Mouse (Mus musculus): Measurements from ENCODE around the gene Cldn10. TPM values are rescaled to one million over a fixed set of nuclear protein-coding genes. Genes with fewer than 3 reads are reported as not detected.

Gene Cldn10
- polyA plus RNA-seq, 1 experiment from 2014 or later: 12.2 TPM

DNA sequence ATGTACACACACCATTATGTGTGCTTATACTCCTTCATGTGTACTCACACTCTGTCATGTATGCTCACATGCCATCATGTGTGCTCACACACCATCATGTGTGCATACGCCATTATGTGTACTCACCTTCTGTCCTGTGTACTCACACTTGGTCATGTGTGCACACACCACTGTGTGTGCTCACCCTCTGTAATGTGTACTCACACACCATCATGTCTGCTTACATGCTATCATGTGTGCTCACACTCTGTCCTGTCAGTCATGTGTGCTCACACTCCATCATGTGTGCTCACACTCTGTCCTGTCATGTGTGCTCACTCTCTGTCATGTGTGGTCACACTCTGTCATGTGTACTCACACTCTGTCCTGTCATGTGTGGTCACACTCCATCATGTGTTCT is 52.3 kb downstream of the Cldn10 start:
- Histone ChIP-seq H3K36me3 (ENCODE audit: control insufficient read depth, insufficient read depth, low read length) (no peaks in the 10 kb centered on the region), H3K4me2 (replicated peaks; ENCODE audit: low read depth, low read length) (no peak overlapping the region), H3K9ac (ENCODE audit: low read depth, low read length) (no peak overlapping the region), H3K27me3 (ENCODE audit: control insufficient read depth, insufficient read depth, low read length) (no peaks in the 10 kb centered on the region), H3K27ac (ENCODE audit: low read depth, low read length) (no peak overlapping the region), H3K4me3 (ENCODE audit: low read length) (no peak overlapping the region), H3K9me3 (ENCODE audit: control insufficient read depth, low read length) (no peaks in the 10 kb centered on the region), H3K4me1 (ENCODE audit: control insufficient read depth, insufficient read depth, low read length) (no peaks in the 10 kb centered on the region)
- peak; percentile 8; the same call in 1 of the 2 replicates for ATAC-seq (ENCODE audit: low FRiP score, low TSS enrichment)
- WGBS: 100% methylated on average over 1 of the region's 1 CpGs

- H3K4me1 ChIP-seq (ENCODE audit: control insufficient read depth, insufficient read depth, low read length): no peaks in the 10 kb centered on the region
- WGBS: 86% methylated on average over 3 of the region's 3 CpGs
- H3K27ac ChIP-seq (ENCODE audit: low read depth, low read length): no peak overlapping the region
- H3K27me3 ChIP-seq (ENCODE audit: control insufficient read depth, insufficient read depth, low read length): no peaks in the 10 kb centered on the region
- no peak overlapping the region for H3K4me2 ChIP-seq (replicated peaks; ENCODE audit: low read depth, low read length)
- H3K4me3 ChIP-seq (ENCODE audit: low read length): no peak overlapping the region
- no peaks in the 10 kb centered on the region for H3K9me3 ChIP-seq (ENCODE audit: control insufficient read depth, low read length)
- H3K9ac ChIP-seq (ENCODE audit: low read depth, low read length): no peak overlapping the region
- no peak for ATAC-seq (ENCODE audit: low FRiP score, low TSS enrichment)
- H3K36me3 ChIP-seq (ENCODE audit: control insufficient read depth, insufficient read depth, low read length): no peaks in the 10 kb centered on the region
These were observed 54.6 kb downstream of the Cldn10 start for GRCm38 (mm10) chr14:118842353-118842752.

- H3K9ac ChIP-seq (ENCODE audit: low read depth, low read length): no peak overlapping the region
- H3K4me2 ChIP-seq (replicated peaks; ENCODE audit: low read depth, low read length): no peak overlapping the region
- H3K9me3 ChIP-seq (ENCODE audit: control insufficient read depth, low read length): no peaks in the 10 kb centered on the region
- H3K36me3 ChIP-seq (ENCODE audit: control insufficient read depth, insufficient read depth, low read length): no peaks in the 10 kb centered on the region
- no peak overlapping the region for H3K27ac ChIP-seq (ENCODE audit: low read depth, low read length)
- WGBS: 96% methylated on average over 10 of the region's 10 CpGs
- no peak overlapping the region for H3K4me3 ChIP-seq (ENCODE audit: low read length)
- H3K4me1 ChIP-seq (ENCODE audit: control insufficient read depth, insufficient read depth, low read length): no peaks in the 10 kb centered on the region
- no peaks in the 10 kb centered on the region for H3K27me3 ChIP-seq (ENCODE audit: control insufficient read depth, insufficient read depth, low read length)
- ATAC-seq (ENCODE audit: low FRiP score, low TSS enrichment): no peak
These were observed 59.1 kb downstream of the Cldn10 start for GRCm38 (mm10) chr14:118846834-118847233.

- Histone ChIP-seq H3K4me1 (ENCODE audit: control insufficient read depth, insufficient read depth, low read length) (no peaks in the 10 kb centered on the region), H3K4me3 (ENCODE audit: low read length) (no peak overlapping the region), H3K27ac (ENCODE audit: low read depth, low read length) (no peak overlapping the region), H3K9ac (ENCODE audit: low read depth, low read length) (no peak overlapping the region), H3K9me3 (ENCODE audit: control insufficient read depth, low read length) (no peaks in the 10 kb centered on the region), H3K36me3 (ENCODE audit: control insufficient read depth, insufficient read depth, low read length) (no peaks in the 10 kb centered on the region), H3K27me3 (ENCODE audit: control insufficient read depth, insufficient read depth, low read length) (no peaks in the 10 kb centered on the region), H3K4me2 (replicated peaks; ENCODE audit: low read depth, low read length) (no peak overlapping the region)
- ATAC-seq (ENCODE audit: low FRiP score, low TSS enrichment): no peak
- 75% methylated on average over 7 of the region's 7 CpGs for WGBS
These were observed 60.5 kb downstream of the Cldn10 start for GRCm38 (mm10) chr14:118848171-118848570.

DNA sequence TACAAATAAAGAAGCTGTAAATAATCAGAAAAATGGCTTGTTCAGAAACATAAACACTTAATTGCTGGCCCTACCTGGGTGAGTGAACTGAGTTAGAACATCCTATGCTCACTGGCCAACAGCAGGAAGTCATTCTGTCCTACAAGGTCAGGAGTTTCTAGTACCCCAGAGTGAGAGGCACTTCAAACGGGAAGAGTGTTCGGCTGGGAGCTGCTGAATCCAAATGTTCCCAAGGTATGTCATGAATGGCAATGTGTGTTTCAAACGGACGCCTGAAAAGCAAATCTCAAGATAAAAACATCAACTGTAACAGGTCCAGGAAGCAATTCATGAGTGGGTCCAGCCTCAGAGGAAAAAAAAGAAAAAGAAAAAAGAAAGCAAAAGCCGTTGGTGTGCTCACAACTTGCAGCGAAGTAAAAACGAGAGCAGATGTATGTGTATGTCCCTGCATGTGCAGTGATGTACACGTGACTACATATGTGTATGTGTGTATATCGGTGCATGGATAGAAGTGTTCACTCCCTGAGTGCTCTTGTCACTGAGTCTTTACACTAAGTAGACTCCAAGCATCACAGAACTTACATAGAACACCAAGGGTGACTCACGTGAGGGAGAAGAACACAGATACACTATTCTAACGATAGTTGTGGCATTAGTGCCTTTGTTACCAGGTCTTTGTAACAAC is 62.4 kb downstream of the Cldn10 start:
- 74% methylated on average over 11 of the region's 11 CpGs for WGBS
- H3K27me3 ChIP-seq (ENCODE audit: control insufficient read depth, insufficient read depth, low read length): 0 out of 2 replicates have a peak, but pooled peaks cover 2% of the 10 kb centered on the region
- no peak overlapping the region for H3K9ac ChIP-seq (ENCODE audit: low read depth, low read length)
- peaks cover 5% of the 10 kb centered on the region; the same call in 1 of the 2 replicates for H3K4me1 ChIP-seq (ENCODE audit: control insufficient read depth, insufficient read depth, low read length)
- ATAC-seq (ENCODE audit: low FRiP score, low TSS enrichment): no peak
- no peak overlapping the region for H3K4me3 ChIP-seq (ENCODE audit: low read length)
- no peaks in the 10 kb centered on the region for H3K9me3 ChIP-seq (ENCODE audit: control insufficient read depth, low read length)
- no peak overlapping the region for H3K27ac ChIP-seq (ENCODE audit: low read depth, low read length)
- H3K4me2 ChIP-seq (replicated peaks; ENCODE audit: low read depth, low read length): no peak overlapping the region
- no peaks in the 10 kb centered on the region for H3K36me3 ChIP-seq (ENCODE audit: control insufficient read depth, insufficient read depth, low read length)

DNA sequence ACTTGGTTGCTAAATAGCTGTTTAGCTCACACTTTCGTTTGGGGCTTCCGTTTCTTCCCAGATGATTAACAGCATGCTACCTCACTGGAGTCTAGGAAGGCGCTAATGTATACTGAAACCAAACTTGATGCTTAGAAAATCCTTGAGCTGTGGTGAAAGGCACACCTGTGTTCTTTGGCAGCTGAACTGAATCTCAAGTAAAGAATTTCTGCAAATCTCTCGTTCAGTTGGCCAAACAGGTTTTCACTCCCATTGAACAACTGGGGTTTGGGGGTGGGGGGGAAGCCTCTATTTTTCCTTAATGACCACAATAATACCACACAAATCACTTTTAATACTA is 63.0 kb downstream of the Cldn10 start:
- Histone ChIP-seq H3K4me3 (ENCODE audit: low read length) (no peak overlapping the region), H3K9me3 (ENCODE audit: control insufficient read depth, low read length) (no peaks in the 10 kb centered on the region), H3K4me2 (replicated peaks; ENCODE audit: low read depth, low read length) (no peak overlapping the region), H3K4me1 (ENCODE audit: control insufficient read depth, insufficient read depth, low read length) (peaks cover 9% of the 10 kb centered on the region; the same call in 1 of the 2 replicates), H3K27ac (ENCODE audit: low read depth, low read length) (no peak overlapping the region), H3K27me3 (ENCODE audit: control insufficient read depth, insufficient read depth, low read length) (0 out of 2 replicates have a peak, but pooled peaks cover 4% of the 10 kb centered on the region), H3K9ac (ENCODE audit: low read depth, low read length) (no peak overlapping the region), H3K36me3 (ENCODE audit: control insufficient read depth, insufficient read depth, low read length) (no peaks in the 10 kb centered on the region)
- WGBS: 40% methylated on average over 4 of the region's 4 CpGs
- ATAC-seq (ENCODE audit: low FRiP score, low TSS enrichment): no peak

- Histone ChIP-seq H3K36me3 (ENCODE audit: control insufficient read depth, insufficient read depth, low read length) (no peaks in the 10 kb centered on the region), H3K4me1 (ENCODE audit: control insufficient read depth, insufficient read depth, low read length) (peaks cover 9% of the 10 kb centered on the region; the same call in 1 of the 2 replicates), H3K27me3 (ENCODE audit: control insufficient read depth, insufficient read depth, low read length) (peaks cover 9% of the 10 kb centered on the region; the same call in 1 of the 2 replicates), H3K9ac (ENCODE audit: low read depth, low read length) (no peak overlapping the region), H3K4me3 (ENCODE audit: low read length) (no peak overlapping the region), H3K4me2 (replicated peaks; ENCODE audit: low read depth, low read length) (no peak overlapping the region), H3K9me3 (ENCODE audit: control insufficient read depth, low read length) (no peaks in the 10 kb centered on the region), H3K27ac (ENCODE audit: low read depth, low read length) (no peak overlapping the region)
- WGBS: 28% methylated on average over 6 of the region's 6 CpGs
- ATAC-seq (ENCODE audit: low FRiP score, low TSS enrichment): no peak
These were observed 63.9 kb downstream of the Cldn10 start for GRCm38 (mm10) chr14:118851496-118852107.

GRCm38 (mm10) chr14:118854371-118855114 is 66.8 kb downstream of the Cldn10 start:
- Histone ChIP-seq H3K27me3 (ENCODE audit: control insufficient read depth, insufficient read depth, low read length) (peaks cover 9% of the 10 kb centered on the region; the same call in 1 of the 2 replicates), H3K27ac (ENCODE audit: low read depth, low read length) (no peak overlapping the region), H3K4me2 (replicated peaks; ENCODE audit: low read depth, low read length) (peak overlapping the region; percentile 96), H3K36me3 (ENCODE audit: control insufficient read depth, insufficient read depth, low read length) (no peaks in the 10 kb centered on the region), H3K4me3 (ENCODE audit: low read length) (peak overlapping the region; percentile 49), H3K4me1 (ENCODE audit: control insufficient read depth, insufficient read depth, low read length) (peaks cover 9% of the 10 kb centered on the region; the same call in 1 of the 2 replicates), H3K9ac (ENCODE audit: low read depth, low read length) (peak overlapping the region; percentile 31), H3K9me3 (ENCODE audit: control insufficient read depth, low read length) (no peaks in the 10 kb centered on the region)
- WGBS: 1% methylated on average over 48 of the region's 48 CpGs
- peak; percentile 67 for ATAC-seq (ENCODE audit: low FRiP score, low TSS enrichment)

All from kidney, embryonic 14.5 days (tissue).